16 mouse cellular contexts compared by ENCODE assay signal in the genomic region with DNA sequence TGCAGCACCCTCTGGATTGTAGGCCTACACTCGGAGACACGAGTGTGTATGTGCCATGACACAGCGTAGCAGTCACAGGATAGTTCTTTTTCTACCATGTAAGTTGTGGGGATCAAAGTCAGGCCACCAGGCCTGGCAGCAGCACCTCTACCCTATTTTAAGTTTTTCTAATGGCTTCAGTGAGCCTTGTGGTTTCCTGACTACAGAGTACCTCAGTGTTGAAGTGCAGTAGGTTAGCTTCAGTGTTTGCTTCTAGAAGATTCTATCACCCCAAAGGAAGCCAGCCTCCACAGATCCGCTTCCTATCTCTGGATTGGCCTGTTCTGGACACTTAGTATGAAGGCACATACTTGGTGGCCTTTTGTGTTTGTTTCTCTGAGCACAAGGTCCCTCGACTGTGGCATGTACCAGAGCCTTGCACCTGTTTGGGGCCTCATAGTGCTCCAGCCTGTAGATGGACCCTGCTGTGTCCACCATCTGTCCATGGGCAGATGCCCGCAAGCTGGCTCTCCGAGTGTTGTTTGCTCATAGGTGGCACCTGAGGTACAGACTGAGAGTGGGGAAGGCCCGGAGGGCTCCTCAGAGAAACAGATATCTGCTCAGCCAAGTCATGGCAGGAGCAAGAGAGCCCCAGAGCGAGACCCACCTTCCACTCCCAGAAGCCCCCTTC. TPM values are rescaled to one million over a fixed set of nuclear protein-coding genes. Genes with fewer than 3 reads are reported as not detected.
A peak's percentile ranks its signal among the peaks of the same experiment; 100 is the strongest.
DNase-seq lines count a peak whose midpoint lies in the region; ATAC-seq and TF ChIP-seq lines count a peak whose summit lies in the region.
"Had no signal": no experiment of that assay in that cellular context is flagged by ENCODE, and none has a peak within 500 bp of the region (broad histone marks: within the 10 kb centered on the region; RNA-seq: fewer than 3 reads in every experiment).

No protein-coding gene starts in this region.

- H3K4me2 ChIP-seq in liver, postnatal 0 days (ENCODE audit: low read depth, low read length) = no peak overlapping the region
- H3K4me2 ChIP-seq: heart, embryonic 11.5 days; limb, embryonic 15.5 days; midbrain, embryonic 13.5 days; neural tube, embryonic 12.5 days had no signal

- H3K4me1 ChIP-seq in megakaryocyte, embryonic 14.5 days = peaks cover 81% of the 10 kb centered on the region
- H3K4me1 ChIP-seq in liver, postnatal 0 days (ENCODE audit: insufficient read depth) = peaks cover 3% of the 10 kb centered on the region; the same call in 1 of the 2 replicates
- H3K4me1 ChIP-seq: limb, embryonic 15.5 days; midbrain, embryonic 13.5 days; neural tube, embryonic 12.5 days had no signal

- TF ChIP-seq EP300 in liver, postnatal 0 days (IDR thresholded peaks at IDR 0.05; ENCODE audit: low read depth) = no peak

- no peaks in the 10 kb centered on the region for H3K27me3 ChIP-seq in megakaryocyte, embryonic 14.5 days (replicated peaks)
- H3K27me3 ChIP-seq in liver, postnatal 0 days (ENCODE audit: insufficient read depth, low read length) = no peaks in the 10 kb centered on the region
- H3K27me3 ChIP-seq: limb, embryonic 15.5 days; midbrain, embryonic 13.5 days; neural tube, embryonic 12.5 days had no signal

- no peak for TF ChIP-seq CTCF in liver, postnatal 0 days (IDR thresholded peaks at IDR 0.05; ENCODE audit: low read depth)
- TF ChIP-seq CTCF in left cerebral cortex, adult 2 months (IDR thresholded peaks at IDR 0.05) = no peak

- DNase-seq in cerebellum, postnatal 10 days = peak; percentile 77 to 83
- no peak for DNase-seq in liver, postnatal 0 days
- DNase-seq in heart, adult 18-20 months = no peak
- no peak for DNase-seq in right cerebral cortex, adult 18-20 months
- DNase-seq in left cerebral cortex, adult 2 months (ENCODE audit: extremely low spot score in 1 of 2, low spot score in 2 of 2) = no peak
- DNase-seq: gastrocnemius, postnatal 25 days; layer of hippocampus, postnatal 36 days had no signal

- peak overlapping the region; percentile 16; the same call in 1 of the 2 replicates for H3K27ac ChIP-seq in liver, postnatal 0 days (ENCODE audit: low read depth)
- H3K27ac ChIP-seq in left cerebral cortex, adult 2 months = no peak overlapping the region
- H3K27ac ChIP-seq: limb, embryonic 15.5 days; midbrain, embryonic 13.5 days; neural tube, embryonic 12.5 days had no signal

- H3K9me3 ChIP-seq in megakaryocyte, embryonic 14.5 days = no peaks in the 10 kb centered on the region
- no peaks in the 10 kb centered on the region for H3K9me3 ChIP-seq in liver, postnatal 0 days (ENCODE audit: low read length)
- H3K9me3 ChIP-seq: limb, embryonic 15.5 days; midbrain, embryonic 13.5 days; neural tube, embryonic 12.5 days had no signal

- no peak overlapping the region for H3K9ac ChIP-seq in liver, postnatal 0 days (replicated peaks)
- H3K9ac ChIP-seq: limb, embryonic 15.5 days; midbrain, embryonic 13.5 days; neural tube, embryonic 12.5 days had no signal

- H3K36me3 ChIP-seq in megakaryocyte, embryonic 14.5 days (replicated peaks; ENCODE audit: low read length) = peaks cover 71% of the 10 kb centered on the region
- H3K36me3 ChIP-seq in liver, postnatal 0 days (replicated peaks; ENCODE audit: insufficient read depth, low read length) = peaks cover 48% of the 10 kb centered on the region

- H3K4me3 ChIP-seq in megakaryocyte, embryonic 14.5 days (replicated peaks) = peak overlapping the region; percentile 77
- H3K4me3 ChIP-seq in liver, postnatal 0 days (ENCODE audit: low read depth, low read length) = no peak overlapping the region
- H3K4me3 ChIP-seq in left cerebral cortex, adult 2 months = no peak overlapping the region
- H3K4me3 ChIP-seq: erythroblast, embryonic 14.5 days; limb, embryonic 15.5 days; midbrain, embryonic 13.5 days; neural tube, embryonic 12.5 days had no signal

- no peak for ATAC-seq in megakaryocyte, adult 5-6 weeks (ENCODE audit: poor library complexity, severe bottlenecking)
- peak; percentile 31 for ATAC-seq in activated CD4-positive, CD25-positive, alpha-beta regulatory T cell, adult 4 months
- ATAC-seq in liver, postnatal 0 days = no peak

- intact Hi-C loops in left cerebral cortex, adult 2 months (cut with DNase I) = loop anchor here (2.0 kb wide), 1 partner anchor 77 kb away; no protein-coding TSS in a partner anchor

- 75% methylated on average over 9 of the region's 9 CpGs for WGBS in liver, postnatal 0 days (ENCODE audit: insufficient replicate concordance)

RNA-seq across cellular contexts. Expression of a gene that starts 4.4 kb away (rescaled TPM):
- not detected in 2 replicates for polyA plus RNA-seq in megakaryocyte, embryonic 14.5 days (2012; ENCODE audit: insufficient read depth, low replicate concordance)
- total RNA-seq in megakaryocyte, adult 5-6 weeks (2015) = 0.54 TPM in 1 of 2 replicates, not detected in the other
- total RNA-seq in megakaryocyte, adult 5-6 weeks (2017) = 0.15 and 0.89 TPM in 2 replicates
- 10 to 100 TPM in 1 of 2 experiments, 1 to 10 TPM in 1; 9.5 to 11.5 TPM for polyA plus RNA-seq in activated CD4-positive, CD25-positive, alpha-beta regulatory T cell, adult 4 months (2017; shearing (Covaris generic))
- 0.20 and 0.52 TPM in 2 replicates for polyA plus RNA-seq in liver, postnatal 0 days (2015; fragmentation: Nextera tagmentation; extraction: Ambion mirVana)
- total RNA-seq in heart, adult 18-20 months (2021) = under 1 TPM; 0.15 to 0.46 TPM
- total RNA-seq in left cerebral cortex, adult 2 months (2021) = 1 to 10 TPM; 2.7 to 4.2 TPM

RNA-seq across cellular contexts. Expression of a gene that starts 7.6 kb away (rescaled TPM):
- polyA plus RNA-seq in megakaryocyte, embryonic 14.5 days (2012; ENCODE audit: insufficient read depth, low replicate concordance) = 5.7 and 13.7 TPM in 2 replicates
- 0.91 and 1.1 TPM in 2 replicates for total RNA-seq in megakaryocyte, adult 5-6 weeks (2015)
- total RNA-seq in megakaryocyte, adult 5-6 weeks (2017) = 3.8 TPM in 1 of 2 replicates, not detected in the other
- 1 to 10 TPM; 2.5 to 3.7 TPM for polyA plus RNA-seq in activated CD4-positive, CD25-positive, alpha-beta regulatory T cell, adult 4 months (2017; shearing (Covaris generic))
- polyA plus RNA-seq in liver, postnatal 0 days (2015; fragmentation: Nextera tagmentation; extraction: Ambion mirVana) = 2.1 and 2.6 TPM in 2 replicates
- total RNA-seq in heart, adult 18-20 months (2021) = 1 to 10 TPM; 1.1 to 1.5 TPM
- 1 to 10 TPM; 1.3 to 5.6 TPM for total RNA-seq in left cerebral cortex, adult 2 months (2021)
- total RNA-seq: hematopoietic stem cell, adult 5-6 weeks had no signal

RNA-seq across cellular contexts. Expression of a gene that starts 7.6 kb away (rescaled TPM):
- polyA plus RNA-seq in megakaryocyte, embryonic 14.5 days (2012; ENCODE audit: insufficient read depth, low replicate concordance) = 19.2 and 31.4 TPM in 2 replicates
- 16.9 and 22.3 TPM in 2 replicates for total RNA-seq in megakaryocyte, adult 5-6 weeks (2015)
- total RNA-seq in megakaryocyte, adult 5-6 weeks (2017) = 4.8 and 11.4 TPM in 2 replicates
- polyA plus RNA-seq in activated CD4-positive, CD25-positive, alpha-beta regulatory T cell, adult 4 months (2017; shearing (Covaris generic)) = 100 to 1,000 TPM; 104 to 107 TPM
- polyA plus RNA-seq in liver, postnatal 0 days (2015; fragmentation: Nextera tagmentation; extraction: Ambion mirVana) = 27.5 and 29.2 TPM in 2 replicates
- total RNA-seq in heart, adult 18-20 months (2021) = 10 to 100 TPM; 20.1 to 22.2 TPM
- 10 to 100 TPM; 41.5 to 44.8 TPM for total RNA-seq in left cerebral cortex, adult 2 months (2021)

RNA-seq across cellular contexts. Expression of a gene that starts 12.4 kb away (rescaled TPM):
- polyA plus RNA-seq in megakaryocyte, embryonic 14.5 days (2012; ENCODE audit: insufficient read depth, low replicate concordance) = 476 and 617 TPM in 2 replicates
- total RNA-seq in megakaryocyte, adult 5-6 weeks (2015) = 34.5 and 46.0 TPM in 2 replicates
- 127 and 144 TPM in 2 replicates for total RNA-seq in megakaryocyte, adult 5-6 weeks (2017)
- polyA plus RNA-seq in activated CD4-positive, CD25-positive, alpha-beta regulatory T cell, adult 4 months (2017; shearing (Covaris generic)) = 10 to 100 TPM; 13.3 to 16.1 TPM
- polyA plus RNA-seq in liver, postnatal 0 days (2015; fragmentation: Nextera tagmentation; extraction: Ambion mirVana) = 41.4 and 45.8 TPM in 2 replicates
- 100 to 1,000 TPM; 121 to 132 TPM for total RNA-seq in heart, adult 18-20 months (2021)
- 100 to 1,000 TPM; 244 to 251 TPM for total RNA-seq in left cerebral cortex, adult 2 months (2021)

RNA-seq across cellular contexts. Expression of a gene that starts 20.1 kb away (rescaled TPM):
- 581 and 2,064 TPM in 2 replicates for polyA plus RNA-seq in megakaryocyte, embryonic 14.5 days (2012; ENCODE audit: insufficient read depth, low replicate concordance)
- 64.8 and 82.1 TPM in 2 replicates for total RNA-seq in megakaryocyte, adult 5-6 weeks (2015)
- total RNA-seq in megakaryocyte, adult 5-6 weeks (2017) = 21.7 and 31.6 TPM in 2 replicates
- 10 to 100 TPM in 1 of 2 experiments, 1 to 10 TPM in 1; 9.4 to 11.8 TPM for polyA plus RNA-seq in activated CD4-positive, CD25-positive, alpha-beta regulatory T cell, adult 4 months (2017; shearing (Covaris generic))
- 50.2 and 59.3 TPM in 2 replicates for polyA plus RNA-seq in liver, postnatal 0 days (2015; fragmentation: Nextera tagmentation; extraction: Ambion mirVana)
- total RNA-seq in heart, adult 18-20 months (2021) = 10 to 100 TPM; 40.6 to 44.8 TPM
- total RNA-seq in left cerebral cortex, adult 2 months (2021) = 100 to 1,000 TPM; 185 to 191 TPM

Comparison
In these comparisons a context has a peak if more than half of its experiments do, and no peak if none do; other contexts are left out.
1. DNase-seq: peak in cerebellum, postnatal 10 days (2 of 2); none in liver, postnatal 0 days (single experiment), heart, adult 18-20 months (0 of 2), right cerebral cortex, adult 18-20 months (single experiment) and left cerebral cortex, adult 2 months (0 of 2).